Mouse (Mus musculus): ENCODE results near the gene Ext2. TPM values are rescaled to one million over a fixed set of nuclear protein-coding genes. Genes with fewer than 3 reads are reported as not detected.

The Ext2 gene
- polyA plus RNA-seq, 1 experiment from 2014 or later = 79.8 TPM

DNA sequence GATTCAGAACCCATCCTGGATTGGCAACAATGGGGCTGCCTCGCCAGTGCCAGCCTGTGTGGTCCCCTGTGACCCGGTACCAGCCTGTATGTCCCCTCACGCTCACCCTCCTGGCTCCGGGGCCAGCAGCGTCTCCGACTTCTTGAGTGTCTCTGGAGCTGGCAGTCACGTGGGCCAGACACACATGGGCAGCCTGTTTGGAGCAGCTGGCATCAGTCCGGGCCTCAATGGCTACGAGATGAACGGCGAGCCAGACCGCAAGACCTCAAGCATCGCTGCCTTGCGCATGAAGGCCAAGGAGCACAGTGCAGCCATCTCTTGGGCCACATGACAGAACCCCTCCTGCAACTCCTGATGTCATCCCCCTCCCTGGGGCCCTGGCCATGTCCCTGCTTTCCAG is 145.1 kb downstream of the Ext2 start:
- Histone ChIP-seq H3K4me3 (no peak overlapping the region), H3K36me3 (no peaks in the 10 kb centered on the region), H3K4me1 (replicated peaks) (peaks cover 10% of the 10 kb centered on the region; the same call in 1 of the 2 replicates), H3K27ac (ENCODE audit: poor library complexity, severe bottlenecking) (no peak overlapping the region), H3K27me3 (replicated peaks) (no peaks in the 10 kb centered on the region), H3K4me2 (no peak overlapping the region), H3K9me3 (replicated peaks) (no peaks in the 10 kb centered on the region), H3K9ac (no peak overlapping the region)
- ATAC-seq (ENCODE audit: insufficient number of reproducible peaks, low FRiP score) = no peak
- 91% methylated on average over 14 of the region's 14 CpGs for WGBS

DNA sequence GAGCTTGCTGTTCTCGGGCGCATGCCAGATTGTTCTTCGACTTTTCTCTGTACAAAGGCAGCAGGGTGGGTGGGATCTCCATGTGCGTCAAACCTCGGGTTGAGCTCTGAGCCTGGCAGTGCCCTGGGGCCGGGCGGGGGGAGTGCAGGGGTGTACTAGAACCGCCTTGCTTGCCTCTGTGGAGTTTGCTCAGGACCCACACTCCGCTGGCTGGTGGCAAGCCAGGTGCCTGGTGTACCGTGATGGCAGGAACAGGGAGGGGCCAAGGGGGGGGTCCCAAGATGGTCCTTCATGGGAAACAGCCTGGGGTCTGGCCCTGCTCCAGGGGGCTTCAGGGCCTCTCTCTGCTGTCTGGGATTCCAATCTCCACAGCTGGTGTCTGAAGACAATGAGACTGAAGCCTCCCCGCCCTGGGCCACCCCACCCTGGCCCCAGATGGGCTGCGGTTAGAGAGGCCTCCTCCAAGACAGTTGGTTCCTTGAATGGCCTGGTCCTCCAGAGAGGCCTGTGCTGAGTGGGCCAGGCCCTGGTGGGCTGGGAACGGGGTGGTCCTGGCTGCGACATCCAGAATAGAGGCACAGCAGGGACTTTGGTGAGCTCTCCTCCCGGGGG is 150.7 kb downstream of the Ext2 start:
- Histone ChIP-seq H3K4me3 (no peak overlapping the region), H3K36me3 (no peaks in the 10 kb centered on the region), H3K9me3 (replicated peaks) (no peaks in the 10 kb centered on the region), H3K4me1 (replicated peaks) (peaks cover 10% of the 10 kb centered on the region; the same call in 1 of the 2 replicates), H3K4me2 (no peak overlapping the region), H3K27me3 (replicated peaks) (no peaks in the 10 kb centered on the region), H3K27ac (ENCODE audit: poor library complexity, severe bottlenecking) (no peak overlapping the region), H3K9ac (no peak overlapping the region)
- WGBS = 76% methylated on average over 15 of the region's 15 CpGs
- no peak for ATAC-seq (ENCODE audit: insufficient number of reproducible peaks, low FRiP score)

DNA sequence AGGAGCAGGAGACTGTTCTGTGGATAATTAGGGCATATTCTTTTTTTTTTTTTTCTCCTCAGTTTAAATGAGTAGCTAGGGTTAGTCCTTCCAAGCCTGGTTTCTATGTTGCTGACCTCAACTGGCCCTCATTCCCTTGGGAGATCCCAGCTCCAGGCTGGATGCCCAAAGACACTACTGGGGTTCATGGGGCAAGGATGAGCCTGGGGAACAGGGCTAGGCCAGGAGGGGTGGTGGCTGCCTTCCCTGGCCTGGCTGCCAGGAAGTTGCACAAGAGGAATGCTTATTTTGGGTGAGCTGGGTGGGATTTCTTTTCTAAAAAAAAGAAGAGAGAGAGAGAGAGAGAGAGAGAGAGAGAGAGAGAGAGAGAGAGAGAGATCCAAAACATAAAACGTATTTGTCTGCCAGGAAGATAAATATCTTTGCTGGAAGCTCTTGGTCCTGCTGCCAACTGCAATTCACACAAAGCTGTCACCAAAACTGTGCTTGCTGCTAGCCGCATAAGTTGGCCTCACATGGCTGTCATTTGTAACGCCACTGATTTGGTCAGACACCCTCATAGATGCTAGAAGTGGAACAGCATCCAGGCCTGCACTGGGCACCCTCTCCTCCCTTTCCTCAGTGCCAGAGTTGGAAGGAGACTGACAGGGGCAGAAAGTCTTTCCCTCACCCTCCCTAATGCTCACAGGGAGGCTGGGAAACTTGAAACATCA is 156.1 kb downstream of the Ext2 start:
- Histone ChIP-seq H3K9me3 (replicated peaks) (no peaks in the 10 kb centered on the region), H3K27me3 (replicated peaks) (0 out of 2 replicates have a peak, but pooled peaks cover 4% of the 10 kb centered on the region), H3K4me1 (replicated peaks) (peaks cover 9% of the 10 kb centered on the region), H3K4me2 (no peak overlapping the region), H3K4me3 (no peak overlapping the region), H3K36me3 (no peaks in the 10 kb centered on the region), H3K9ac (no peak overlapping the region), H3K27ac (ENCODE audit: poor library complexity, severe bottlenecking) (no peak overlapping the region)
- ATAC-seq (ENCODE audit: insufficient number of reproducible peaks, low FRiP score) = no peak
- WGBS = 64% methylated on average over 3 of the region's 3 CpGs

DNA sequence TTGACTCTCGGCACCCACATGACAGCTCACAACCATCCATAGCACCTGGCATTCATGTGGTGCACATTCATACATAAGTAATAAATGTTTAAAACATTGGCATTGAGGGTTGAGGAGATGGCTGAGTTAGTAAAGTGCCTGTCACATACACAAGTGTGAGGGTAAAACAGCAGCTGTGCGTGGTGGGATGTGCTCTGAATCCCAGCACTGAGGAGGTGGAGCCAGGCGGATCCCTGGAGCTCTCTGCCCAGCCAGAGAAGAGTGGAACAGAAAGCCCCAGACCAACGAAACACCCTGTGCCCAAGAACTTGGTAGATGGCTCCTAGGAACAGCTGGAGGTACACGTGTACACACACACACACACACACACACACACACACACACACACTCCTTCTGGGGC is 156.9 kb downstream of the Ext2 start:
- Histone ChIP-seq H3K4me1 (replicated peaks) (peaks cover 9% of the 10 kb centered on the region), H3K36me3 (no peaks in the 10 kb centered on the region), H3K4me2 (no peak overlapping the region), H3K9me3 (replicated peaks) (no peaks in the 10 kb centered on the region), H3K27ac (ENCODE audit: poor library complexity, severe bottlenecking) (no peak overlapping the region), H3K9ac (no peak overlapping the region), H3K4me3 (no peak overlapping the region), H3K27me3 (replicated peaks) (0 out of 2 replicates have a peak, but pooled peaks cover 4% of the 10 kb centered on the region)
- ATAC-seq (ENCODE audit: insufficient number of reproducible peaks, low FRiP score) = no peak
- WGBS = 76% methylated on average over 5 of the region's 5 CpGs

DNA sequence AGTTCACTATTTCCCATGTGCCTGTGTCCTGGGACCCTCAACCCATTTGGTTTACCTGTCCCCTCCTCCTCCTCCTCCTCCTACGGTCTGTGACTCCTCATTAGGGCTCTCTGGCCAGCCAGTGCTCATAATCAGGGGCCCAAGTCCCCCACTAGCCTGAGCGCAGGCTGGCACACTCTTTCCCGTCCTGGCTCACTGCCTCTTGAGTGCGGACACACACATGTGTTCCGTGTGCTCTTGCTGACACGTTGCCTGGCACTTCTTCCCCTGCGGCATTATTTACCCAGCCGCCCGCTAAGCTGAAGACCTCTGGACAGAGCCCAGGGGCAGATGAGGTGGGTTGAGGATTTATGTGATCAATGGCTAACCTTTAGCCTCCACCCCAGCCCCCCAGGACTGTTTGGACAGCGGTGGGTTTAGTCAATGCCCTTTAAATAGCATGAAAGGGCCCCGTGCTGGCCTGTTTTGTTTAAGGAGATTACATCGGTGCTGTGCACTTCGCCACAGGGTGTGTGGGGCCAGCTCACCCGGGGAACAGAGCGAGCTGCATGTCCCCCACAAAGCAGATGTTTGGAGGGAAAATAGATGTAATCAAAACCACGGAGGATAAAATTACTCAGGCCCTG is 160.0 kb downstream of the Ext2 start:
- no peak overlapping the region for H3K9ac ChIP-seq
- 41% methylated on average over 16 of the region's 16 CpGs for WGBS

DNA sequence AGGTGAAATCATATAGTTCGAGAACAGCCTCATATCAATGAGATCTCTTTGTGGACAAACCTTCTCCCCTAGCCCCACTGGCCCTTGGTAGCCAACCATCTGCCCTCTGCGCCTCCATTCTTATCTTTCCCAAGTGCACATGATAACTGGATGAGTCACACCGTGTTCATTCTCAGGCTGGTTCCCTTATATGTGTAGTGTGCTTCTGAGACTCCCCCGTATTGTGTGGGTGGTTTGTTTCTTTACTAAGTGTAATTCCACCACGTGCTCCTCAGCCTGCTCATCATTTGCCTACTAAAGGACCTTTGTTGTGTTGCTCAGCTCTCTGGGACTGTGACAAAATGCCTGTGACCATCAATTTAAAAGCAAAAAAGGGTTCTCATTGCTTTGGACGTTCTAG is 161.3 kb downstream of the Ext2 start:
- no peak for ATAC-seq (ENCODE audit: insufficient number of reproducible peaks, low FRiP score)
- Histone ChIP-seq H3K27me3 (replicated peaks) (0 out of 2 replicates have a peak, but pooled peaks cover 5% of the 10 kb centered on the region), H3K27ac (ENCODE audit: poor library complexity, severe bottlenecking) (no peak overlapping the region)

More for the DNA sequence above, 160.0 kb downstream of the Ext2 start:
- Histone ChIP-seq H3K4me1 (replicated peaks) (peaks cover 21% of the 10 kb centered on the region), H3K4me3 (no peak overlapping the region), H3K36me3 (no peaks in the 10 kb centered on the region), H3K27ac (ENCODE audit: poor library complexity, severe bottlenecking) (no peak overlapping the region), H3K27me3 (replicated peaks) (0 out of 2 replicates have a peak, but pooled peaks cover 4% of the 10 kb centered on the region), H3K9me3 (replicated peaks) (no peaks in the 10 kb centered on the region), H3K4me2 (no peak overlapping the region)
- ATAC-seq (ENCODE audit: insufficient number of reproducible peaks, low FRiP score) = no peak

DNA sequence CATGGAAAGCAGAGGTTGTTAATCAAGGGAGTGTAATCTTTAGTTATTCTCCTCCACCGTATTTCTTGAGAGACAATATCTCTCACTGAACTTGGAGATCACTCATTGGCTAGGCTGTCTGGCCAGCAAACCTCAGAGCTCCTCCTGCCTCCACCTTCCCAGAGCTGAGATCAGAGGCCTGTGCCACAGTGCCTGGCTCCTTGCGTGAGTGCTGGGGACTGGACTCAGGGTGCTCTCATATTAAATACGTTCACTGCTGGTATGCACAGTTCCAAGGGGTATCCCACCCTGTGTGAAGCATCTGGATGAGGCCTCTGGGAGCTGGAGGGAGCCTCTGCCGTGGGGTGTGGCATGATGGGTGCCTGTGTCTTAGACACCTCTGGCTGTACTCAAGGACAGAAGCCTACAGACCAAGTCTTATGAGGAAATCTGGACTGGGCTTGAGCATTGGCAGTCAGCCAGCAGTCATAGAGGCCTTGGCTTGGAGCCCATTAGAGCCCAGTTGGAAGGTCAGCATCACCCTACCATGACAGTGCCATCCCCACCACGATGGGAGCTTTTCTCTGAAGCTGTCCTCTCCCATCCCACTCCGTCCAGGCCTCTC is 162.6 kb downstream of the Ext2 start:
- Histone ChIP-seq H3K4me3 (no peak overlapping the region), H3K9ac (no peak overlapping the region), H3K9me3 (replicated peaks) (no peaks in the 10 kb centered on the region), H3K4me2 (no peak overlapping the region), H3K4me1 (replicated peaks) (peaks cover 21% of the 10 kb centered on the region), H3K36me3 (no peaks in the 10 kb centered on the region), H3K27ac (ENCODE audit: poor library complexity, severe bottlenecking) (no peak overlapping the region), H3K27me3 (replicated peaks) (peaks cover 9% of the 10 kb centered on the region; the same call in 1 of the 2 replicates)
- WGBS = 60% methylated on average over 6 of the region's 6 CpGs
- ATAC-seq (ENCODE audit: insufficient number of reproducible peaks, low FRiP score) = peak; percentile 31; the same call in 1 of the 2 replicates

More for the DNA sequence above, 161.3 kb downstream of the Ext2 start:
- Histone ChIP-seq H3K4me1 (replicated peaks) (peaks cover 21% of the 10 kb centered on the region), H3K4me3 (no peak overlapping the region), H3K36me3 (no peaks in the 10 kb centered on the region), H3K9ac (no peak overlapping the region), H3K4me2 (no peak overlapping the region), H3K9me3 (replicated peaks) (no peaks in the 10 kb centered on the region)
- 54% methylated on average over 6 of the region's 6 CpGs for WGBS

DNA sequence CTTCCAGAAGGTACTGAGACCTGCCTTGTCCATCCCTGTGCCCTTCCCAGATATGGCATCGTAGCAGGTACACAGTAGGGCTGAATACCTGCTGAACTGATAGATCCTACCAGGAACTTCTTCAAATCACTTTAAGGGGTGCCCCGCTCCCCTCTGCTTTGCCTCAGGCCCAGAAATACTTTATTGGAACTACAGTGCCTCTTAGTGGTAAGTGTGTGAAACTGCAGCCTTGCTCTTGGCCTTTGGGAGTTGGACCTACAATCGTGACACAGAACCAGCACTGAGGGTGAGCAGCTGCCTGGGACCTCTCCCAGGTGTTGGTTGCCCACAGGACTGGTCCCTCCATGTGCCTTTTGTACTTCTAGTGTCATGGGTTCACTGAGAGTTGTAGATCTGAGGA is 163.4 kb downstream of the Ext2 start:
- Histone ChIP-seq H3K4me3 (no peak overlapping the region), H3K4me1 (replicated peaks) (peaks cover 21% of the 10 kb centered on the region), H3K9ac (no peak overlapping the region), H3K4me2 (no peak overlapping the region), H3K27me3 (replicated peaks) (peaks cover 9% of the 10 kb centered on the region; the same call in 1 of the 2 replicates), H3K27ac (ENCODE audit: poor library complexity, severe bottlenecking) (no peak overlapping the region), H3K36me3 (no peaks in the 10 kb centered on the region), H3K9me3 (replicated peaks) (no peaks in the 10 kb centered on the region)
- no peak for ATAC-seq (ENCODE audit: insufficient number of reproducible peaks, low FRiP score)
- WGBS = 39% methylated on average over 3 of the region's 3 CpGs

DNA sequence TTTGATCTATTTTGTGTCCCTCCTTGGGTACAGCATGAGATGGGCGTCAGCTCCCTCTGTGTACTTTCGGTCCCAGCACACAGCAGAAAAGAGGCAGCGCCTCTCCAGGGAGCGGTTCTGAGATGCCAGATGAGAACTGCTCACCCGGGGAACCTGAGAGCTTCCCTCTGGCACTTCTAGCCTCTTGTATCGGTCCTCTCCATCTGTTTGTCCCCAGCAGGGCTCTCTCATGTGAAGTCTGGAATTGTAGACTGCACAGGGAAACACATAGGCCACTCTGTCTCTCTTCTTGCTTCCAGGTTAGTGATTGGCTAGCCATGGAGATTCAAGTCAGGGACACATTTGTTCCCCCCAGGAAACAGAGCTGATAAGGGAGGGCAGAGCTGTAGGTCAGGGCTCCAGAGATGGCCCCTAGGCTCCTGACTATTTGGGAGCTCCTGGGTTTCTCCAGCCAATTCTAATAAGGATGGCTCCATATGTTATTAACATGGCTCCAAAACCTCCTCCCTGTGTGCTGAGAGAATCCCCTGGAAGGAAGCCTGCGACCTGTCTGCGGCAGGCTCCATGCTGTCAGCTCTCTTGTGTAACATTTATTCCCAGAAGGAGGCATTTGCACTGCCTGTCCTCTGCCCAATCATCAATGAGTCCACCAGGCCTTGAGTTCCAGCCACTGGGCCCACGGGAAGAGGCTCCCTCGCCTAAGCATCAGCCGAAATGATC is 167.9 kb downstream of the Ext2 start:
- peaks cover 4% of the 10 kb centered on the region; the same call in 1 of the 2 replicates for H3K4me1 ChIP-seq (replicated peaks)
- H3K4me3 ChIP-seq = no peak overlapping the region
- H3K9ac ChIP-seq = no peak overlapping the region
- H3K27ac ChIP-seq (ENCODE audit: poor library complexity, severe bottlenecking) = no peak overlapping the region
- no peaks in the 10 kb centered on the region for H3K9me3 ChIP-seq (replicated peaks)
- WGBS = 57% methylated on average over 11 of the region's 11 CpGs
- no peaks in the 10 kb centered on the region for H3K36me3 ChIP-seq
- H3K27me3 ChIP-seq (replicated peaks) = peaks cover 43% of the 10 kb centered on the region
- H3K4me2 ChIP-seq = no peak overlapping the region
- ATAC-seq (ENCODE audit: insufficient number of reproducible peaks, low FRiP score) = no peak

DNA sequence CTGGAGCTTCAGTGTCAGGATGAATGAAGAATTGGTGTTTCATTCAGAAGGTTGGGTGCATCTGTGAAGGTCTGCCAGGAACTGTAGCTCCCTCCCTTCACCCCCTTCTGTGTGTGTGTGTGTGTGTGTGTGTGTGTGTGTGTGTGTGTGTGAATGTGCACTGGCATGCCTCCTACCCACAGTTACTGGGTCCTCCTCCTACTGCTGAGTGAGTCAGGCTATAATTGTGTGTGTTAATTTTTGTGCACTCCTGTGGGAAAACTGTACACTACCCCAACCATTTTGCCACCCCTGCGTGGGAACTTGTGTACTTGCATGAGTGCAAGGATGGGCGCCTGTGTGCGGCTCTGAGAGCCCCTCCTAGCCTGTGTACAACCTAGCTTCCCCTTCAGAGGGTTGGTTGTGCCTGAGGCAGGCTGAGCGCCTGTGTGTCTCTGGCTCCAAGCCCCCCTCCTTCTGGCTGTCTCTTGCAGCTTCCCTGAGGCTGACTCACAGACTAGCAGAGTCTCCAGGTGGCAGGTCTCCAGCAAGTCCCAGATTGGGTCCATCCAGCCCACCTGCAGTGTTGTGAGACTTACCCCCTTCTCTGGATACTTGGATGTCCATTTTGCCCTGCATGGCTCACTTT is 173.0 kb downstream of the Ext2 start:
- Histone ChIP-seq H3K27me3 (replicated peaks) (peaks cover 79% of the 10 kb centered on the region), H3K9ac (no peak overlapping the region), H3K27ac (ENCODE audit: poor library complexity, severe bottlenecking) (no peak overlapping the region), H3K9me3 (replicated peaks) (no peaks in the 10 kb centered on the region), H3K36me3 (no peaks in the 10 kb centered on the region), H3K4me2 (no peak overlapping the region), H3K4me1 (replicated peaks) (peaks cover 15% of the 10 kb centered on the region; the same call in 1 of the 2 replicates), H3K4me3 (no peak overlapping the region)
- no peak for ATAC-seq (ENCODE audit: insufficient number of reproducible peaks, low FRiP score)
- WGBS = 36% methylated on average over 4 of the region's 4 CpGs

Measured in heart, embryonic 12.5 days (tissue).